Mouse (Mus musculus) right cerebral cortex, postnatal 4 days (tissue): Measurements from ENCODE around the gene Vkorc1l1.

Experiments
- DNase-seq: peaks from one replicate; pipeline ENCODE4 v3.0.0-alpha.2; 2022

Gene Vkorc1l1

GRCm38 (mm10) chr5:130007344-130007743 is 65.6 kb downstream of the Vkorc1l1 start:
- no peak for DNase-seq

DNA sequence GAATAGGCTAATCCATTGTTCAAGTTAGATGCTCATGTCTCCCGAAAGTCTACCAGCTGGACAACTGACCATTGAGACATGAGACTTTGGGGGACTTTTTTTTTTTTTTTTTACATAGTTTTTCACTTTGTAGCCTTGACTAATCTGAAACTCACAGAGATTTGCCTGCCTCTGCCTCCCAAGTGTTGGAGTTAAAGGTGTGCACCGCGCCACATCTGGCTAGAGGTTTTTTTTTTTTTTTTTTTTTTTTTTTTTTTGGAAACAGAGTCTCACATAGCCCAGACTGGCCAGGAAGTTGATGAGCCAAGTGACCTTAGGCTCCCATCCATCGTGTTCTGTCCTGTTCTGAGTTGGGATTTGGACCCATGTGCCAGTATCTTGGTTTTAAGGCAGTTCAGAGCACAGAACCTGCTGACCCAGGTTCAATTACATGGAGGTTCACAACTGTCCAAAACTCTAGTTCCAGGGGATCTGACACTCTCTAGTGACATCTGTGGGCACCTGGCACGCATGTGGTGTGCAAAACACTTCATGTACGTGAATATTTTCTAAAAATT is 66.3 kb downstream of the Vkorc1l1 start:
- DNase-seq, result no peak

- no peak for DNase-seq
Observed at GRCm38 (mm10) chr5:130009784-130010183, 68.0 kb downstream of the Vkorc1l1 start.

GRCm38 (mm10) chr5:130010961-130011360 is 69.2 kb downstream of the Vkorc1l1 start:
- DNase-seq, result no peak

DNA sequence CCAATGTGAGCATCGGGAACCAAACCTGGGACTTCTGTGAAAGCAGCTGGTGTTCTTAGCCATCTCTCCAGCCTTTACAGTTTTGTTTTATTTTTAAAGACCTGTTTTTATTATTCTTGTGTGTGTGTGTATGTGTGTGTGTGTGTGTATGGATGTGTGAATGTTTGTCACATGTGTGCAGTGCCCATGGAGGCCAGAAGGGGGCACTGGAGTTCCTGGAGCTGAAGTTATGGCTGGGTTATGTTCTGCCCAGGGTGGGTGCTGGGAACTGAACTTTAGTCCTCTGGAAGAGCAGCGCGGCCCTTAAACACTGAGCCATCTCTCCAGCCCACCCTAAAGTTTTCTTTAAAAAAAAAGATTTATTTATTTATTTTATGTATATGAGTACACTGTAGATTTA is 73.3 kb downstream of the Vkorc1l1 start:
- no peak for DNase-seq

DNA sequence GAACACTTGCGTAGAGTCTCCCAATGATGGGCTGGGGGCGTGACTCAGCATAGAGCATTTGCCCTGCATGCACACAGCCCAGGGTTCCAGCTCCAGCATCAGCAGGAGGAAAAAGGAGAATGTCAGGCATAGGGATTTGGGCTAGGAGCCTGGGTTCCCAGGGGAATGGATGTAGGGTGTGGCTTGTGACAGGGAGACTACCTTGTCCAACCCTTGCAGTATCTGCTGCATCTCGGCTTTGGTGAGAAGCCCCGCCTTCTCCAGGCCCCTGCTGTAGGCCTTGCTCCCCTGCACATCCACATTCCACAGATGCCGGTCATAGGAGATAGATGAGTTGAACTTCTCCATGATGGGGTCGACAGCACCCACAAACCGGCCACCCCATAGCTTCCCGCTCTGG is 77.7 kb downstream of the Vkorc1l1 start:
- no peak for DNase-seq

GRCm38 (mm10) chr5:130021361-130021966 is 79.7 kb downstream of the Vkorc1l1 start:
- no peak for DNase-seq

GRCm38 (mm10) chr5:130022366-130022765 is 80.6 kb downstream of the Vkorc1l1 start:
- DNase-seq, result no peak

DNA sequence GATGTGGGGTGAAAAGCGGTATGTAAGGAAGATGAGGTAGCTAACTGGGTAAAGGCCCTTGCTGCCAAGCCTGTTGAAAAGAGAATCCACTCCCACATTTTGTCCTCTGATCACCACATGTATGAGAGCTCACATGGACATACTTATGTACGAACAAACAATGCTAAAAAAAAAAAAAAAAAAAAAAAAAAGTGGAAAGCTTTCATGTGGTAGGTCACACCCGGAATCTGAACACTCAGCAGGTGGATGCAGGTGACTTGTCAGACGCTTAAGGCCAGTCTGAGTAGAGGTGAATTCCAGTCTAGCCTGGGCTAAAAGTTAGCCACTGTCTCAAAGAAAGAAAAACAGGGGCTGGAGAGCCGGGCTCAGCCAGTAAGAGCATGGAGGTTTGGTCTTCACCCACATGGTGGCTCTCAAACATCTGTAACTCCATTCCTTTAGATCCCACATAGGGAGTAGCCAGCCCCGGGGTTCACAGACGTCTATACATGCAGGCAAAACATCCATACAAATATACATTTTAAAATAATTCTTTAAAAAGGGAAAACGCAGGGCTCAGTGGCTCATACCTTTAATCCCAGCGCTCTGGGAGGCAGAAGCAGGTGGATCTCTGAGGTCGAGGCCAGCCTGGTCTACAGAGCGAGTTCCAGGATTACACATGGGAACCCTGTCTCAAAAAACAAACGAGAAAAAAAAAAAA is 81.4 kb downstream of the Vkorc1l1 start:
- no peak for DNase-seq

DNA sequence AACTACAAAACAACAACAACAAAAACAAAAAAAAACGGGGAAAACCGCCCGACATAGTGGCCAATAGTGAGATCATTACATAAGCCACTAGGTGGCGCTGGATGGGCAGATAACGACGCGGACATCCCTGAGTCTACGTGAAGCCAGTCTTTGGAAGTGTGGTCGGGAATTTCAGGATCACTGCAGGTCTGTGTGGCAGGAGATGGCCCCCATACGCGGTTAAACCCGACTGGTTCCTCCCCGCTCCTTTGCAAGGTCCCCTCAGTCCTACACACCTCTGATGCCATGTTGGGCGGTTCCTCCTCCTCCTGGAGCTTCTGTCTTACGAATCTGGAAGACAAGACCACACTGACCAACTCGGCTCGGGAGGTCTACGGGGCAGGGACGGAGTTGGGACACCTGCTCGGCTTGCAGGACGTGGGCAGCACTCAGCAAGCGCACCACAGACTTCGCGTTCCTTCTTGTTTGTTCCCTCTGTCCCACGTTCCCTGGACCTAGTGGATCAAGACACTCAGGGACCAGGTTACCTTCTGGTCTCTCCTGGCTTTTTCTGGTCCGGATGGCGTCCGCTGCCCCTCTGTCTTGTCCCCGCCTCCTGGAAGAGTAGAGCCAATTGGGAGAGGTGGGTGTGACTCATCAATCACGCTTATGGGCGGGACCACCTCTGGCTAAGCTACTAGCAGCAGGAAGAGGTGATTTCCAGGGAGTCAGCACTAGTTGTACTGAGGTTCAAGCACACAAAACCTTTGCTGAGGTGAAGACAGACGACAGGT is 82.2 kb downstream of the Vkorc1l1 start:
- peak; percentile 65 for DNase-seq

DNA sequence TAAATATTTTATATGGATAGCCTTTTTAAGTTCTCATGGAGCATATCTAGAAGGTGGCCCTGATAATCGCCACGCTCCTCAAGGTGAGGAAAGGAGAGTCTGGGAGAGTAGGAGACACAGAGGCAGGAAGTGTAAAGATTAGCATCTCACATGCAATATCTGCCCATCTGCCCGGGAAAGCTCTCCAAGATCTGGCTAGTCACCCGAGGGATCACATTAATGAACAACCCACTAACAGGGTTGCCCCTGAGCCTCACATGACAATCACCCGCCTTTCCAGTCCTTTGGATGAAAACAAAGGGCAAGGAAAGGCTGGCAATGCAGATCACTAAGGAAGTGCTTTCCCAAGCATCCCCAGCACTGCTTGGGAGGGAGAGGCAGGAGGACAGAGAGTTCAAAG is 85.4 kb downstream of the Vkorc1l1 start:
- no peak for DNase-seq

DNA sequence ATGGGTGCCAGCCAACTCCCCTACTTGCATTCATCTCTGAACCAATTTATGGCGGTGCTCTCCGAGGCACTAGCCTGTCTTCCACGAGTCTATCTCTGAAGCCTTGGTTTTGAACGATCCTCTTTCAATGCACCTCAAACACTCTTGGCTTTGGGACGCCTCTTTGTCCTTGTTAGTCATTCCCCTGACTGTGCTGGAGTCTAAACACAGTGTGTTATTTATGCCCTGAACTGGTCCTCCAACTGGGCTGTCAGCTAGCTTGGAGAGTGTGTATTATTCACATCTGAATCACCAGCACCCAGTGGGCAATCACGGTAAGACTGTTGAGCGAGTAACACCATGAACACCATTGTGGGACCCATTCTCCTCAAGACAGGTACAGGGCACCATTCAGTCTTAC is 85.9 kb downstream of the Vkorc1l1 start:
- DNase-seq, result no peak

DNA sequence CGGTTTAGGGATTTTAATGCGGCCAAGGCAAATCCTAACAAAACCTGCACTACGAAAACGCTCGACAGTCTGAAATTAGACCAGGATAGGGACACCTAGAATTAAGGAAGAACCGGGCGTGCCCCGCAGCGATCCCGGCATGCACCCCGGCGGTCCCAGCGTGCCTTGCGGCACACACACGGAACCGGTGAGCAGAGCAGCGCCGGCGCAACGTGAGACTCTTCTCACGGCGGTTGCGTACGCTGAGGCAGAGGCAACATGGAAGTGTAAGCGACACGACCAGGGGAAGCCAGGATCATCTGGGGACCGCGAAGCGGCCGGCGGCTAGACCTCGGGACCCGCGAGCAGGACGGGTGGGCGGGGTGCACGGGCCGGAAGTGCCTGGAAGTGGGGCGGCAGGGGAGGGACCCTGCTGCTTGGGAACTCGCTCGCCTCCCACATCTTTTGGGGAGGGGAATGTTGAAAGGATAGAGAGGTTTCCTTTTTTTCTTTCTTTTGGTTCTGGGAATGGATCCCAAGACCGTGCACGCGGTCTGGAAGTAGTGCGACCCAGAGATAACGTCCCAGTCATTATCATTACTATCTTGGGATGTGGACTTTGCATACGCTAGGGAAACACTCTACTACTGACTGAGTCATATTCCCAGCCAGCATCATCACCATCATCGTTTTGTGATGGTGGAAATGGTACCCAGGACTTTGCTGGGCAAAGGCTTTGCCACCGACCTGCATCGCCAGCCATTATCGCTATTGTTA is 87.5 kb downstream of the Vkorc1l1 start, which contains the start of the genes Asl and Crcp:
Gene Asl, minus strand, starts transcription at position 106 of the 756 bp plus-strand sequence.
Gene Crcp, plus strand, starts transcription at position 149 of the 756 bp plus-strand sequence.
- peak; percentile 85 for DNase-seq

DNA sequence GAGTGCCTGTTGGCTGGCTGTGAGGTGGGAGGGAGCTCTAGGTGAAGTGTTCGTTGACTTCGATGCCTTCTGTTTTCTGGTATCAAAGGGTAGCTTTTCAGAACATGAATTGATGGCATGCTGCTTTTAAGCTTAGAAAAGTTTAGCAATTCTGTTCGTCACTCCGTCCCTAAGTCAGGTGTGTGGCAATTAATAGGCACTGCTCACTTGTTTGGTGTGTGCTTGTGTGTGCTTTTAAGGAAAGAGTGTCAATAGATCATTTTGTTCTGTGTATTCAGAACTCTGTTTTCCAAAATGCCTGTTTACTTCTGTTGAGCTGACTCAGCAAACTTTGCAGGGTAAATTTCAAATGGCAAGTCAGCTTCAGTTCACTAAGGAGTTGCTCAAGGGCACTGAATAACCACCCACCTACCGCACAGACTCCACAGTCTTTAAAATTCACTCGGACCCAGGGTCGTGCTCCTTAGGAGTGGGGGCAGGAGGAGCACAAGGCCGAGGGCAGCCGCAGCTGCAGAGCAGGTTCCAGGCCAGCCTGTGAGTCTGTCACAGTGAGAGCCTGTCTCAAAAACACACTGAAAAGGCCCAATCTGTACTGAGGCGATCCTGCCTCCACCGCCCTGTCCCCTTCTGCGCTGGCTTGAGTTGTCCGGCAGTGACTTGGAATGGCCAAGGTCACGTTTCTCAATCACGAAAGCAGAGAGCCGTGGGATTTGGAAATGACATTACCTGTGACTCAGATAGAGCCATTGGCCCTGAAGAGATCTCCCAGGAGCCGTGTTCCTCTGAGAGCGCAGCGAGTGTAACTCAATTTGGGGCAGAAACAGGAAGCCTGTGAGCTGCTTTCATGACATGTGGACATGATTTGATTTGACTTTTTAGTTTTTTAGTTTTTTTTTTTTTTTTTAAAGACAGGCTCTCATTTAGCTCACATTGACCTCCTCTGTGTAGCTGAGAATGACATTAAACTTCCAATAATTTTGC is 89.9 kb downstream of the Vkorc1l1 start:
- DNase-seq, result no peak

- no peak for DNase-seq
Observed at GRCm38 (mm10) chr5:130033869-130034268, 92.1 kb downstream of the Vkorc1l1 start.
